Mouse (Mus musculus) adrenal gland, adult 2 months (tissue): ENCODE measurements around the gene Rgs19. TPM values are rescaled to one million over a fixed set of nuclear protein-coding genes. Genes with fewer than 3 reads are reported as not detected.
A peak's percentile ranks its signal among the peaks of the same experiment; 100 is the strongest.

Source experiments
- DNase-seq: peaks from one replicate; pipeline ENCODE4 v3.0.0; 2021
- polyA plus RNA-seq: library from polyadenylated mRNA; depleted of rRNA; stranded (reverse); fragments of >200 nt; gene quantifications from 2 replicates; pipeline ENCODE4 v1.2.3, GENCODE M21; 2012
- total RNA-seq, 2 experiments: library from RNA; stranded (reverse); gene quantifications; 2 replicates each; pipeline ENCODE4 v1.2.3; 2021

Gene Rgs19
- total and polyA plus RNA-seq, 3 experiments = 21.4 to 61.2 (median 31.1) TPM

DNA sequence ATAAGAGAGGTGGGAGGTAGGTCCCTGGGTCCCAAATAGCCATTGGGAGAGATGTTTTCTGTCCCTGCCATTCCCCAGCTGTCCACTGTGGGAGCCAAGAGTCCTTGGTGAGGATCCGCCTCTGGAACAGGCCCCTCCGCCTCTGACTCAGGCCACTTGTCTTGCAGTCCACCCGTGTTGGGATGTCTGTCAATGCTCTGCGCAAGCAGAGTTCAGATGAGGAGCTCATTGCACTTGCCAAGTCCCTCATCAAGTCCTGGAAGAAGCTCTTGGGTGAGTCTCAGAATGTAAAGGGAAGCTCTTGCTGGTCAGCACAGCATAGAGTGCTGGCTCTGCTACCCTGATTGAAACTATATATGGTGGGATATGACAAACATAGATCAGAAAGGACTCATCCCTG is 10.4 kb downstream of the Rgs19 start:
- no peak for DNase-seq

- DNase-seq = no peak
These were observed 11.8 kb downstream of the Rgs19 start for GRCm38 (mm10) chr2:181681978-181682377.

GRCm38 (mm10) chr2:181680716-181681117 is 13.1 kb downstream of the Rgs19 start:
- peak; percentile 43 for DNase-seq

DNA sequence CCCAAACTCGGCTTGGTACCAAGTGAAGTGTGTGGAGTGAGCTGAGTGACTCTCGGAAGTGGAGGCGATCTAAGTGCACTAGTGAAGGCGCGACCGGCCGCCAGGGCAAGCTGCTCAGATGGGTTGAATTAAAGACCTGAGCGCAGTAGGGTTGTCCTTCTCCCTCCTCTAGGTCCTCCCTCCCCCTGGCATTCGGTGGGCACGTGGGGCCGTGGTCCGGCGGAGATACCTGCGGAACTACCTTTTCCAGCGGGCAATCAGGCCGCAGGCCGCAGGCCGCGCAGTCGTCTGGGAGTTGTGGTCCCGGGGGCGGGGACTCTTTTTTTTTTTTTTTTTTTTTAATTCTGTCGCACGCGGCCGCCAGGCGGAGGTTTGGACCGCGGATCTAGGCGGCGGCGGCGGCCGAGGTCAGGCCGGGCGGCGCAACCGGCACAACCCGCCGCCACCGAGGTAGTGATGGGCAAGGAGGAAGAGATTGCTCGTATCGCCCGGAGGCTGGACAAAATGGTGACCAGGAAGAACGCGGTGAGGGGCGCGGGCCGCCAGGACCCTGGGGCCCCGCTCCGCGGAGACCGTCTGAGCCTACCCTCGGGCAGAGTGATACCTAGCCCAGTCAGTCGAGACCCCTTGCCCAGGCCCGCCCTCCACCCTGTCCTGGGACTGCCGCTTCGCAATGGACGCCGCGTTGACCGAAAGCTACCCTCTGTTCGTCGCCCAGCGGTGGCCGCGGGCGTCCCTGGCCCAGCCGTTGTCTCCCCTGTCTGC is 13.6 kb downstream of the Rgs19 start, which contains the start of gene Tcea2:
Gene Tcea2, plus strand, starts transcription at position 360 of the 765 bp plus-strand sequence.
- DNase-seq = peak; percentile 85

DNA sequence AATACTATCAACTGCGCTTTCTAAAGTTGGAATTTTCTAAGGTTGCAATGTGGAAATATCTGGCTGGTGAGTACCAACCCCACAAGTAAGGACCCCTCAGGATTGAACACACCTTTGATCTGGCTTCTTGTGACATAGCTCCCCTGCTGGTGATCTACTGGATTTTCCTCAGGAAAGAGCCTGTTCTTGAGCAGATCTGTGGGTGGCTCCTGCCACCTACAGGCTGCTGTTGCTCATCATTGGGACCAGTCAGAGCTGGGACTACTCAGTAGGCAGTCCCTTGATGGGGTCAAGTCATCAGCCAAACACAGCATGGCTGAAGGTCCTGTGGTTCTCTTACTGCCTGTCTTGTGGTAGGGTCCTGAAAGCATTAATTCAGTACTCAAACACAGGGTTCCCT is 15.0 kb downstream of the Rgs19 start:
- peak; percentile 86 for DNase-seq

- DNase-seq = peak; percentile 66
These were observed 16.1 kb downstream of the Rgs19 start for GRCm38 (mm10) chr2:181677755-181678098.

DNA sequence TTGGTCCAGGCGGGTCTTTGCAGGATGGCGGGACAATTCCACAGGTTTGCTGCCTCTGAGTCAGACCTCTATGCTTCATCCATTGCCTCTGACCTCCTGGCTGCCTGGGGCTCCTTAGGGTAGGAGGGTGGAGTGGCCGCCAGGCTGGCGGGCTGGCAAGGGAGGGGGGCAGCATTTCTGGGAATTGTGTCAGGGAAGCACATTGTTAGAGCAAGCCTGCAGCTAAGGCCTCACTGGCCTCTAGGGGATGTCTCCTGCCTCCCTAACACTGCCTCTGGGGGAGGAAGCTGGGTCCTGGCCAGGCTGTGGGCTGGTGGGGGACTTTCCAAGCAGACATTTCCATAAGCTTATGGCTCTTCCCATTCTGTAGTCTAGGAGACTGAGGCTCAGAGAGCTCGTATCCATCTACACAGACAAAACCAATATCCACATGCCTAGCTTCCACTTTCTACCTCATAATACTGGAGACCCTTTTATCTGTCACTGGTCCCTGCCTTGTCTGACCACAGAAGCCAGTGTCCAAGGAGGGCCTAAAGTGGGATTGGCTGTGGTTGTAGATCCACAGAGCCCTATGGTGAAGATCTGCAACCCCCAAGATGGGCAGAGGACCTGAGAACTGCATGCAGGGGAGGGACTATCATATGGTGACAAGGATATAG is 16.6 kb downstream of the Rgs19 start:
- DNase-seq = peak; percentile 73

- DNase-seq = no peak
These were observed 17.4 kb downstream of the Rgs19 start for GRCm38 (mm10) chr2:181676424-181676823.

GRCm38 (mm10) chr2:181675454-181675853 is 18.3 kb downstream of the Rgs19 start:
- DNase-seq = peak; percentile 89

DNA sequence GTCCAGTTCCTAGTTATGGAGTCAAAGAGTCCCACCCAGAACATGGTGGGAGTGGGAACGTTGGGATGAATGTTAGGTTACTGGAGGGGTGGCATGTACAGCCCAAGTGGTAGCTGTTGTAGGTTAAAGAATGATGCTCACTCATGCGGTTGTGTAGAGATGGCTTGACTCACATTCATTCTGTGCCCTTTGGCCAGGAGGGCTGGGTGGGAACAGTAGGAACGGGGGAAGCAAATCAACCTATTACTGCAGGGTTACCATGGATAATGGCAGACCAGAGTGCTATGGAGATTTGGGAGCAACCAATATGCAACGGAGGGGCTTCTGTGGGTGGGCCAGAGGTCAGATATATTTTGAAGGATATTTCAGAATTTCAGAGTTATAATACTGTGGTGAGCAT is 18.8 kb downstream of the Rgs19 start:
- DNase-seq = no peak

DNA sequence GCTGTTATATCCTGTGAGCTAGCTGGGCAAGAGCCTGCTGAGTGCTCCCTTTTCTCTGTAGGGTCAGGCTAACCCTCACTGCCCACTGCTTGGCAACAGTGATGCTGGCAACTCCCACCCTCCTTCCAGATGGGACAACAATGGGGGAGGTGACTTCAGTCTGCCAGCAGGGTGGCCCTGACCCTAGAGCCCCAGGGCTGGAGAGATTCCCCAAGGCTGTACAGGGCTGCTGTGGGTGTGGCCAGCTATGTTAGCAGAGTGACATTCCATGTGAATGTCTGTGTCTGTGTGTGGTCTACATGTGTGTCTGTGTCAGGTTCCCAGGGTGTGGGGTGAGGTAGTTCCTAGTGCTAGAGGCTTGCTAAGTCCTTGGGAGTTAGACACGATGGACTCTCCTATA is 20.3 kb downstream of the Rgs19 start:
- DNase-seq = peak; percentile 64

GRCm38 (mm10) chr2:181671984-181672383 is 21.8 kb downstream of the Rgs19 start:
- no peak for DNase-seq

- DNase-seq = peak; percentile 80
These were observed 22.5 kb downstream of the Rgs19 start, which contains the start of gene Sox18 for GRCm38 (mm10) chr2:181671326-181671725. TSS of gene Sox18 (minus strand) at chr2:181671640.

GRCm38 (mm10) chr2:181670913-181671311 is 22.9 kb downstream of the Rgs19 start:
- DNase-seq = no peak

DNA sequence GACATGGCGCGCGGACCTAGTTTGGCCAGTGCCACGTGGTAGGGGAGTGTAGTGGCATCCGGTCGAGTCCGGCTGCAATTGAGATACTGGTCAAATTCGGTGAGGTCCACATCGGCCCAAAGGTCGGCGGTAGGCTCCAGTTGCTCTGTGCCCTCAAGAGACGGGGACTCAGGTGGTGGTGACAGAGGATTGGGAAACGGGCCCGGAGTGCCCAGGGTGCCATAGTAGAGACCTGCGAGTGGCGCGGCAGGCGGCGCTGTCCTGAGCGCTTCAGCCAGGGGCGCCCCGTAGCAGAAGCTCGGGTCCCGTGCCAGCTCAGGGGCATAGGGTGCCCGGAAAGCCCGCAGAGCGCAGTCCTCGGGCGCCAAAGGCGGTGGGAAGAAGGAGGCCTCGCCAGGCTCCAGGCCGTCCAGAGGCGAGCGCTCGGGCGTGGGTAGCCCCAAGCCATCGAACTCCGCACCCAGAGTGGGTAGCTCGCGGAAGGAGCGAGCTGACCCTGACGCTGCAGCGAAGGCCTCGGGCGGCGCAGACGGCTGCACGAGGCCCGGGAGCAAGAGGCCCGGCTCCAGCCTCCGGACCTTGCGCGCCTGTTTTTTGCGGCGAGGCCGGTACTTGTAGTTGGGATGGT is 23.4 kb downstream of the Rgs19 start:
- DNase-seq = peak; percentile 38

DNA sequence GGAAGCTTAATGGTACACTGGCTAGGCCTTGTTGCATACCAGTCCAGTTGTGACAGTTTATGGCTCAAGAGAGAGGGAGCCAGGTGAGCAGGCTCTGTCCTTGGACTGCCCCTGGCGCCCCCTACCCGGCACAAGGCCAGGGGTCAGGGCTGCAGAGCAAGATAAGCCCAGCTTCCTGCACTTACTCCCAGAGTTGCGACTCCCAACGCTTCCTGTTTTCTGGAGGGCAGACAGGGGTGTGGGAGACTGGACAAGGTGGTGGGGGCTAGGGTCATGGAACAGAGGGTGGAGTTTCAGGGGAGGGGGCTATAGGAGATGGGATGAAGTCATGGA is 30.5 kb downstream of the Rgs19 start:
- peak; percentile 83 for DNase-seq

DNA sequence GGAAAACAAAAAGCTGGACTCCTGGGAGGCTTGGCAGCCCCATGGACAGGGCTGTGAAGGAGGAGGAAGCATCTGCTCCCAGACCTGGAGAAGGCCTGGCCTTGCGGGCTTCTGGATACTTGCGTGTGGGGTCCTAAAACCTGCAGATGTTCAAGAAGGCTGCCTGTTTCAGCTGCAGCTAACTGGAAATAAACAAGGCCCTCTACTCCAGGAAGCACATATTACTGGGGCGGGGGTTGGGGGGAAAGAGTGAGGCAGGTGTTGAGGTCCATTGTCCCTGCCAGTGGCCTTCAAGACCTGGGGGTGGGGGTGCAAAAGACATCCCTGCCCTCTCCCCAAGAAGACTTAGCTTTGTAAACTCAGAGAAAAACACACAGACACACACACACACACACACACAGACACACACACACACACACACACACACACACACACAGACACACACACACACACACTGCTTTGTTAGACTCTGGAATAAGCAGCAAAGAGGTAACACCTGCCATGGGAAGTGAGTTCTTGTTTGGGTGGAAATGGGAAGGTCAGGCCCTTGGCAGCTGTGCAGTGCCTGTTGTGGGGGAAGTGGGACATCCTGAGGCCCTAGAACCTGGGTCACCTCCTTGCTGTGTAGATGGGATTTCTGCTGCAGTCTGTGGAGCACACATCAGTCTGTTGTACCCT is 31.0 kb downstream of the Rgs19 start:
- no peak for DNase-seq

DNA sequence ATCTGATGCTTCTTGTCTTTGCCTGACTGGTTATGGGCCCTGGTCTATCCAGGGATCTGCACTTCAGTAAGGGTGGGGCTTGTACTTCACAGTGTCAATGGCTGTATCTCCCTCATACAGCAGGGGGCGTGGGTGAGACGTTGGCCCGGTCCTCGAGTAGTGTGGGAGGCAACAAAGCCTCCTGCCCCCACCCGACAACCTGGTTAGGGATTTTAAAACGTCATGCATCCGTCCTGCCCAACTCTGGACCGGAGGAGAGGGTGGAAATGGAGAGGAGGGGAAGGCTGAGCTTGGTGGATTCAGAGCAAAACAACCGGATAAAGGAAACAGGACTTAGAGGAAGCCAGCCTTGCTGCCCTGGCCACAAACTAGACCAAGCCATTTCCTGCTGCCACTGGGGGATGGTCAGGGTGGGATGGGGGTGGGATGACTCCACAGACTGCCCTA is 34.1 kb downstream of the Rgs19 start:
- DNase-seq = peak; percentile 90

- DNase-seq = peak; percentile 80
These were observed 34.7 kb downstream of the Rgs19 start for GRCm38 (mm10) chr2:181658930-181659555.

GRCm38 (mm10) chr2:181658528-181658927 is 35.2 kb downstream of the Rgs19 start:
- no peak for DNase-seq

DNA sequence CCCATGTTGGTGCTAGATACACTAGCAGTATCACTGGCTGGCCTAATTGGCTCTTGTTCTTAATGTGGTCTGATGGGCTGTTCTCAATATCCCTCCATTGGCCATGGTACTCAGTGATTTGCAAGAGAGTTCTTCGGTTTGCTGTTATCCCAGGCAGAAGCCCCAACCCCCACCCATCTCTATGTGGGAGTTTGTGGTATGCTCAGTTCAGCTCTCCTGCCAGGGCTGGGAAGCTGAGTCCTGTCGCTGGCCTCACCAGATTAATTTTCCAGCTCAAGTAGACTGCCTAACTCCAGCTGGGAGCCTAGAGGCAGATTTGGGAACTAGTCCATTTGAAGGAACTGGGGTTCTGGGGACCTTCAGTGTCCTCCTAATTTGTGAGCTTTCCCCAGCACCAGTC is 36.3 kb downstream of the Rgs19 start:
- no peak for DNase-seq

DNA sequence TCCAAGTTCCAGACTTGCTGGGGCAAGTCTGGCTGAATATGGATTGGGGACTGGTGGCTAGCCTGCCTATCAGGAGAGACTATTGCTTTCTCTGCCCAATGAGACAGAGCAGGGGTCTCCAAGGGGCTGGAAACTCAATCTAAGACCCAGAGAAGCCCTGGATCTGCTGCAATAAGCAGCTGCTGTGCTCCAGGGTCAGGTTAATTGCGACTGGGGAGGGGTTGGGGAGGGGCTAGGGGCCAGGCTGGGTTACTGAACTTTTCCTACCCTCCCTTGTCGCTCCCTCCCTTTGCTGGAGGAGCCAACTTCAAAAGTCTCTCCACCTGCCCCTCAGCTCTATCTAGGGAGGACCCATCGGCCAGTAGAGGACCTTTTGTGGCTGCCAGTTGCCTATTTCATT is 37.0 kb downstream of the Rgs19 start, which contains the start of gene Gm29797:
Gene Gm29797, plus strand, starts transcription at position 301 of the 400 bp plus-strand sequence.
- DNase-seq = no peak
